Mouse (Mus musculus): ENCODE measurements at regions not wholly inside any gene's neighbourhood (a gene's known extent, or its start where the extent isn't known, plus 50 kb on each side); places are given as distances from the start of the nearest gene placed in this dataset.
A peak's percentile ranks its signal among the peaks of the same experiment; 100 is the strongest.

GRCm38 (mm10) chr15:85669652-85670175 is 65.1 kb upstream of the Ppara start:
- ATAC-seq (replicated peaks; ENCODE audit: insufficient number of reproducible peaks, low FRiP score, low TSS enrichment, low read depth) (no peak), DNase-seq (ENCODE audit: low spot score) (no peak)
- H3K27ac ChIP-seq (replicated peaks; ENCODE audit: low read depth, low read length) = no peak overlapping the region
- peaks cover 77% of the 10 kb centered on the region for H3K27me3 ChIP-seq (ENCODE audit: control insufficient read depth, insufficient read depth, low read length)
- no peak overlapping the region for H3K9ac ChIP-seq (replicated peaks; ENCODE audit: low read length)
- H3K4me3 ChIP-seq (ENCODE audit: low read depth, low read length) = peak overlapping the region; percentile 57
- H3K4me2 ChIP-seq (ENCODE audit: low read depth, low read length) = peak overlapping the region; percentile 96
- H3K4me1 ChIP-seq (ENCODE audit: control insufficient read depth, insufficient read depth, low read length) = peaks cover 11% of the 10 kb centered on the region
- no peaks in the 10 kb centered on the region for H3K9me3 ChIP-seq (replicated peaks; ENCODE audit: control insufficient read depth, low read length)
- H3K36me3 ChIP-seq (replicated peaks; ENCODE audit: control insufficient read depth, insufficient read depth, low read depth, low read length) = no peaks in the 10 kb centered on the region
- WGBS = 32% methylated on average over 15 of the region's 15 CpGs

GRCm38 (mm10) chr15:85670176-85670788 is 64.5 kb upstream of the Ppara start:
- DNase-seq (ENCODE audit: low spot score) = no peak
- H3K27me3 ChIP-seq (ENCODE audit: control insufficient read depth, insufficient read depth, low read length) = peaks cover 80% of the 10 kb centered on the region
- peak overlapping the region; percentile 57 for H3K4me3 ChIP-seq (ENCODE audit: low read depth, low read length)
- H3K36me3 ChIP-seq (replicated peaks; ENCODE audit: control insufficient read depth, insufficient read depth, low read depth, low read length) = no peaks in the 10 kb centered on the region
- ATAC-seq (replicated peaks; ENCODE audit: insufficient number of reproducible peaks, low FRiP score, low TSS enrichment, low read depth) = no peak
- H3K4me1 ChIP-seq (ENCODE audit: control insufficient read depth, insufficient read depth, low read length) = peaks cover 11% of the 10 kb centered on the region
- H3K9ac ChIP-seq (replicated peaks; ENCODE audit: low read length) = peak overlapping the region; percentile 60
- no peak overlapping the region for H3K27ac ChIP-seq (replicated peaks; ENCODE audit: low read depth, low read length)
- peak overlapping the region; percentile 96 for H3K4me2 ChIP-seq (ENCODE audit: low read depth, low read length)
- WGBS = 3% methylated on average over 43 of the region's 64 CpGs
- no peaks in the 10 kb centered on the region for H3K9me3 ChIP-seq (replicated peaks; ENCODE audit: control insufficient read depth, low read length)

- WGBS = under 1% methylated on average over 102 of the region's 141 CpGs
- DNase-seq (ENCODE audit: low spot score) (peak; percentile 39), ATAC-seq (replicated peaks; ENCODE audit: insufficient number of reproducible peaks, low FRiP score, low TSS enrichment, low read depth) (peak; percentile 44)
- Histone ChIP-seq H3K36me3 (replicated peaks; ENCODE audit: control insufficient read depth, insufficient read depth, low read depth, low read length) (no peaks in the 10 kb centered on the region), H3K4me3 (ENCODE audit: low read depth, low read length) (peak overlapping the region; percentile 57), H3K4me2 (ENCODE audit: low read depth, low read length) (peak overlapping the region; percentile 96), H3K9me3 (replicated peaks; ENCODE audit: control insufficient read depth, low read length) (no peaks in the 10 kb centered on the region), H3K9ac (replicated peaks; ENCODE audit: low read length) (peak overlapping the region; percentile 60), H3K4me1 (ENCODE audit: control insufficient read depth, insufficient read depth, low read length) (peaks cover 11% of the 10 kb centered on the region), H3K27me3 (ENCODE audit: control insufficient read depth, insufficient read depth, low read length) (peaks cover 81% of the 10 kb centered on the region), H3K27ac (replicated peaks; ENCODE audit: low read depth, low read length) (no peak overlapping the region)
Measured at GRCm38 (mm10) chr15:85670789-85671700, 63.7 kb upstream of the Ppara start.

GRCm38 (mm10) chr15:85671701-85672191 is 63.0 kb upstream of the Ppara start:
- Histone ChIP-seq H3K27me3 (ENCODE audit: control insufficient read depth, insufficient read depth, low read length) (peaks cover 83% of the 10 kb centered on the region), H3K27ac (replicated peaks; ENCODE audit: low read depth, low read length) (no peak overlapping the region), H3K4me2 (ENCODE audit: low read depth, low read length) (peak overlapping the region; percentile 96), H3K36me3 (replicated peaks; ENCODE audit: control insufficient read depth, insufficient read depth, low read depth, low read length) (no peaks in the 10 kb centered on the region), H3K4me3 (ENCODE audit: low read depth, low read length) (peak overlapping the region; percentile 57), H3K9me3 (replicated peaks; ENCODE audit: control insufficient read depth, low read length) (no peaks in the 10 kb centered on the region), H3K9ac (replicated peaks; ENCODE audit: low read length) (peak overlapping the region; percentile 60), H3K4me1 (ENCODE audit: control insufficient read depth, insufficient read depth, low read length) (peaks cover 11% of the 10 kb centered on the region)
- WGBS = 5% methylated on average over 50 of the region's 50 CpGs
- no peak for DNase-seq (ENCODE audit: low spot score)
- ATAC-seq (replicated peaks; ENCODE audit: insufficient number of reproducible peaks, low FRiP score, low TSS enrichment, low read depth) = 0 out of 2 replicates have a peak, but pooled peaks have one; percentile 17

GRCm38 (mm10) chr15:85672376-85672775 is 62.4 kb upstream of the Ppara start:
- no peak overlapping the region for H3K9ac ChIP-seq (replicated peaks; ENCODE audit: low read length)
- peaks cover 11% of the 10 kb centered on the region for H3K4me1 ChIP-seq (ENCODE audit: control insufficient read depth, insufficient read depth, low read length)
- H3K4me3 ChIP-seq (ENCODE audit: low read depth, low read length) = peak overlapping the region; percentile 57
- no peak overlapping the region for H3K4me2 ChIP-seq (ENCODE audit: low read depth, low read length)
- H3K9me3 ChIP-seq (replicated peaks; ENCODE audit: control insufficient read depth, low read length) = no peaks in the 10 kb centered on the region
- peaks cover 83% of the 10 kb centered on the region for H3K27me3 ChIP-seq (ENCODE audit: control insufficient read depth, insufficient read depth, low read length)
- no peaks in the 10 kb centered on the region for H3K36me3 ChIP-seq (replicated peaks; ENCODE audit: control insufficient read depth, insufficient read depth, low read depth, low read length)
- DNase-seq (ENCODE audit: low spot score) (no peak), ATAC-seq (replicated peaks; ENCODE audit: insufficient number of reproducible peaks, low FRiP score, low TSS enrichment, low read depth) (no peak)
- no peak overlapping the region for H3K27ac ChIP-seq (replicated peaks; ENCODE audit: low read depth, low read length)
- WGBS = 80% methylated on average over 3 of the region's 3 CpGs

- no peaks in the 10 kb centered on the region for H3K9me3 ChIP-seq (replicated peaks; ENCODE audit: control insufficient read depth, low read length)
- WGBS = 52% methylated on average over 3 of the region's 3 CpGs
- H3K36me3 ChIP-seq (replicated peaks; ENCODE audit: control insufficient read depth, insufficient read depth, low read depth, low read length) = no peaks in the 10 kb centered on the region
- ATAC-seq (replicated peaks; ENCODE audit: insufficient number of reproducible peaks, low FRiP score, low TSS enrichment, low read depth) = no peak
- peaks cover 78% of the 10 kb centered on the region for H3K27me3 ChIP-seq (ENCODE audit: control insufficient read depth, insufficient read depth, low read length)
- H3K27ac ChIP-seq (replicated peaks; ENCODE audit: low read depth, low read length) = no peak overlapping the region
- no peak for DNase-seq (ENCODE audit: low spot score)
- no peak overlapping the region for H3K4me3 ChIP-seq (ENCODE audit: low read depth, low read length)
- peaks cover 11% of the 10 kb centered on the region for H3K4me1 ChIP-seq (ENCODE audit: control insufficient read depth, insufficient read depth, low read length)
- no peak overlapping the region for H3K9ac ChIP-seq (replicated peaks; ENCODE audit: low read length)
- H3K4me2 ChIP-seq (ENCODE audit: low read depth, low read length) = no peak overlapping the region
Measured at GRCm38 (mm10) chr15:85672931-85673330, 61.9 kb upstream of the Ppara start.

- H3K9me3 ChIP-seq (replicated peaks; ENCODE audit: control insufficient read depth, low read length) = no peaks in the 10 kb centered on the region
- DNase-seq (ENCODE audit: low spot score) = no peak
- no peak overlapping the region for H3K27ac ChIP-seq (replicated peaks; ENCODE audit: low read depth, low read length)
- H3K4me3 ChIP-seq (ENCODE audit: low read depth, low read length) = no peak overlapping the region
- no peaks in the 10 kb centered on the region for H3K36me3 ChIP-seq (replicated peaks; ENCODE audit: control insufficient read depth, insufficient read depth, low read depth, low read length)
- peaks cover 74% of the 10 kb centered on the region for H3K27me3 ChIP-seq (ENCODE audit: control insufficient read depth, insufficient read depth, low read length)
- ATAC-seq (replicated peaks; ENCODE audit: insufficient number of reproducible peaks, low FRiP score, low TSS enrichment, low read depth) = no peak
- no peak overlapping the region for H3K9ac ChIP-seq (replicated peaks; ENCODE audit: low read length)
- no peak overlapping the region for H3K4me2 ChIP-seq (ENCODE audit: low read depth, low read length)
- peaks cover 11% of the 10 kb centered on the region for H3K4me1 ChIP-seq (ENCODE audit: control insufficient read depth, insufficient read depth, low read length)
- WGBS = 84% methylated on average over 9 of the region's 9 CpGs
Measured at GRCm38 (mm10) chr15:85673506-85673905, 61.3 kb upstream of the Ppara start.
